Mouse (Mus musculus): Measurements from ENCODE around the gene F2r. TPM values are rescaled to one million over a fixed set of nuclear protein-coding genes. Genes with fewer than 3 reads are reported as not detected.

Gene F2r
- polyA plus RNA-seq, 1 experiment, result 25.6 TPM

DNA sequence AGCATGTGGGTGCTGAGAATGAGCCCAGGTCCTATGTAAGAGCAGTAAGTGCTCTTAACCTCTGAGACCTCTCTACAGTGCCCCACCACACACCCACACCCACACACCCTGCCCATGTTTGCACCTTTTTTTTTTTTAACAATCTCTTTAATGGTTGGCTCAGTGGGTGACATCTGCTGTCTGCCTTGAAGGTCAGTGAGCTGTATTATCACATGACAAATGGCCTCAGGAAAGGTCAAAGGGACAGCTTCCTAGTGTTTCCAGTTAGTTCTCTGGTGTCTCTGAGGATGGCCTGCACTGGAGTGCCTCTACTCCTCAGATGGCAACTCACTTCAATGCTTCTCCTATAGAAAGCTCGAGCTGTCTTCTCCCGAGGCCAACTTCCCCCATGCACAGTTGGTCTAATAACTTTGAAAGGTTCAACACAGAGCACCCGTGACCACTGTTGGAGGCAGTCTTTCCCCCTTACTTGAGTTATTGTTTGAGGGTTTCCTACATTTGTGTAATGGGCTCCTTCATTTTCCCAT is 18.4 kb downstream of the F2r start:
- TF ChIP-seq CTCF (IDR thresholded peaks at IDR 0.05; ENCODE audit: extremely low read depth, insufficient read depth, insufficient read length, insufficient replicate concordance), result no peak
- no peak for TF ChIP-seq POLR2A (IDR thresholded peaks at IDR 0.05; ENCODE audit: low read depth, low read length)
- Histone ChIP-seq H3K36me3 (ENCODE audit: control insufficient read depth, insufficient read depth, low read length) (no peaks in the 10 kb centered on the region), H3K27me3 (ENCODE audit: control insufficient read depth, insufficient read depth, low read length) (no peaks in the 10 kb centered on the region), H3K4me1 (ENCODE audit: control insufficient read depth, insufficient read depth, insufficient read length) (no peaks in the 10 kb centered on the region), H3K27ac (ENCODE audit: insufficient read depth, low read length) (no peak overlapping the region), H3K4me3 (ENCODE audit: extremely low read depth, insufficient read depth, insufficient read length) (no peak overlapping the region)
- no peak for DNase-seq (ENCODE audit: low read depth in 1 of 2, low spot score in 2 of 2)
- WGBS, result 73% methylated on average over 3 of the region's 3 CpGs

DNA sequence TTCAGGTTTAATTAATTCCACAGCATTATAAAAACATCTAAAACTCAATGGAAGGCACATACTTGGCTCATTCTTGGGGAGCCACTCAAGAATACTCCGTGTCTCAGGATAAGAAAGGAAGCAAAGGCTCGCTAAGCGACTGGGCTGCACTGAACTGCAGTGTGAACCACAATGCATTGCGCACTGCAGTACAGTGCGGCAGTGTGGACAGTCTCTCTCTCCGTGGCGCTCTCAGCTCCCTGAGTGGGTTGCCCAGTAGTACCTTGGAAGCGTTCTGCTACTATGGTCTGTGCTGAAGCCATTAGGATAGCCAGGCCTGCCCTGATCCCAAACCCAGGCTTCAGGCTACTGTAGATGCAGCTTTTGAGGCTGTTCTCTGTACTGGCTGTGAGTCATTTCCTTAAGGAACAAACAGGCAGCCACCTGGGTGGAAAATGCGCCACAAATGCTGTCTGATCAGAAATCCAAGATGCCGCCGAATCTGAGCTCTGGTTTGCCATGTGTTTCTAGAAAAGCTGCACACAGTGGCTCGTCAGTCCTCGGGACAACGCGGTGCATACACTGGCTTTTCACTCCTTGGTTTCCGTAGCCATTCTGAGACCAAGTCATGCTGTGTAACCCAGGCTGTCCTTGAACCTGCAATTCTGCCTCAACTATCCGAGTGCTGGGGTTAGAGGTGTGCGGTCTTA is 19.9 kb downstream of the F2r start:
- no peaks in the 10 kb centered on the region for H3K27me3 ChIP-seq (ENCODE audit: control insufficient read depth, insufficient read depth, low read length)
- no peak for TF ChIP-seq POLR2A (IDR thresholded peaks at IDR 0.05; ENCODE audit: low read depth, low read length)
- TF ChIP-seq CTCF (IDR thresholded peaks at IDR 0.05; ENCODE audit: extremely low read depth, insufficient read depth, insufficient read length, insufficient replicate concordance), result no peak
- H3K4me1 ChIP-seq (ENCODE audit: control insufficient read depth, insufficient read depth, insufficient read length), result no peaks in the 10 kb centered on the region
- no peak for DNase-seq (ENCODE audit: low read depth in 1 of 2, low spot score in 2 of 2)
- WGBS, result 89% methylated on average over 18 of the region's 18 CpGs
- no peaks in the 10 kb centered on the region for H3K36me3 ChIP-seq (ENCODE audit: control insufficient read depth, insufficient read depth, low read length)
- no peak overlapping the region for H3K27ac ChIP-seq (ENCODE audit: insufficient read depth, low read length)
- H3K4me3 ChIP-seq (ENCODE audit: extremely low read depth, insufficient read depth, insufficient read length), result no peak overlapping the region

DNA sequence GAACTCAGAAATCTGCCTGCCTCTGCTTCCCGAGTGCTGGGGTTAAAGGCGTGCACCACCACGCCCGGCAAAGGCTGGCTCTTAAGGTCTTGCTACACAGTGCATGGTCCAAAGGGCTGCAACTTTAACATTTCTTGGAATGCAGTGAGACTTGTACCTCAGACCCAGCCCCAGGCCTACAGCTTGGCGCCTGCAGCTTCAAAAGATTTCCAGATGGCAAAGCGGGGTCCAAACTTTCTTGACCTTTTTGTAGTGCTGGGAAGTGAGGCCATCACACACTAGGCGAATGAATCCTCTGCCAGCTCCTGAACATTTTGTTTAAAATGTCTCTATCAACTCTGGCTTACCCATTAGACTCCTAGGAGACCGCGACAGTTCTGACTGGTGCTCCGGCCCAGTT is 20.7 kb downstream of the F2r start:
- H3K4me1 ChIP-seq (ENCODE audit: control insufficient read depth, insufficient read depth, insufficient read length), result no peaks in the 10 kb centered on the region; the same call in 1 of the 2 replicates
- DNase-seq (ENCODE audit: low read depth in 1 of 2, low spot score in 2 of 2), result no peak
- H3K36me3 ChIP-seq (ENCODE audit: control insufficient read depth, insufficient read depth, low read length), result no peaks in the 10 kb centered on the region
- H3K27ac ChIP-seq (ENCODE audit: insufficient read depth, low read length), result no peak overlapping the region
- 94% methylated on average over 10 of the region's 10 CpGs for WGBS
- no peak for TF ChIP-seq CTCF (IDR thresholded peaks at IDR 0.05; ENCODE audit: extremely low read depth, insufficient read depth, insufficient read length, insufficient replicate concordance)
- TF ChIP-seq POLR2A (IDR thresholded peaks at IDR 0.05; ENCODE audit: low read depth, low read length), result no peak
- no peak overlapping the region for H3K4me3 ChIP-seq (ENCODE audit: extremely low read depth, insufficient read depth, insufficient read length)
- H3K27me3 ChIP-seq (ENCODE audit: control insufficient read depth, insufficient read depth, low read length), result no peaks in the 10 kb centered on the region

DNA sequence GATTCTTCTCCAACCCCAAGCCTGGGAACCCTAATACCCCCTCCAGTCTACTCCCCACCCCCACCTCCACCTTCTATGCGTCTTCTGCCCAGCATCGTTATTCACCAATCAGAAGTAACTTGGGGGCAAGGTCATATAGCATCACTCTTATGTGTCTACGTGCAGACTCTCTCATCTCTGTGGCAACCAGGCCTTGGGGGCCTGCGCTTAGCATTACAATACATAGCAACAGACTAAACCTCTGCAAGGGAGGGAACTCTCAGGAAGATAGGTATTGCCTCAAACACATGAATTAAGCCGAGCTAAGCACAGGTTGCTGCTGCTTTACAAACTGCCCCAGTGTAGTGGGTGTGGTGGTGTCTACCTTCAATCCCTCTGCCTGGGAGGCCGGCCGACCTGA is 21.6 kb downstream of the F2r start:
- TF ChIP-seq CTCF (IDR thresholded peaks at IDR 0.05; ENCODE audit: extremely low read depth, insufficient read depth, insufficient read length, insufficient replicate concordance) (no peak), POLR2A (IDR thresholded peaks at IDR 0.05; ENCODE audit: low read depth, low read length) (no peak)

DNA sequence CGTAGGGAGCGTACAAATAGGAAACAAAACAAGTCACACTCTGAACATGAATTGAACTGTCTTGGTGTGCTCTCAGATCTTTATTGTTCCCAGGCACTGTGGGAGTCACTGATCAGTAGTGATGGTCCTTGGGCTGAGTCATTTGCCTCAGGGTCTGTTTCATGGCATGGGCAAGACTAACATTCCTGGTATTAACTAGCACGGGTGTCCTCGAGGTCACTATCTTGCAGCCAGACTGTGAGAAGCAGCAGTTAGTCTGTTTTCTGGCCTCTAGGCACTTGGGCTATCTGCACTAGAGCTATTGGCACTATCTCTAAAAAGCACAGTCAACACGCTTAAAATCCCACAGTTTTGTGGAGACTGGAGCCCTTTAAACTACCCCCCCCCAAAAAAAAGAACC is 22.4 kb downstream of the F2r start:
- H3K27ac ChIP-seq (ENCODE audit: insufficient read depth, low read length), result no peak overlapping the region
- no peaks in the 10 kb centered on the region for H3K27me3 ChIP-seq (ENCODE audit: control insufficient read depth, insufficient read depth, low read length)
- H3K4me3 ChIP-seq (ENCODE audit: extremely low read depth, insufficient read depth, insufficient read length), result no peak overlapping the region
- H3K4me1 ChIP-seq (ENCODE audit: control insufficient read depth, insufficient read depth, insufficient read length), result no peaks in the 10 kb centered on the region; the same call in 1 of the 2 replicates
- H3K36me3 ChIP-seq (ENCODE audit: control insufficient read depth, insufficient read depth, low read length), result no peaks in the 10 kb centered on the region
- DNase-seq (ENCODE audit: low read depth in 1 of 2, low spot score in 2 of 2), result no peak
- TF ChIP-seq POLR2A (IDR thresholded peaks at IDR 0.05; ENCODE audit: low read depth, low read length) (no peak), CTCF (IDR thresholded peaks at IDR 0.05; ENCODE audit: extremely low read depth, insufficient read depth, insufficient read length, insufficient replicate concordance) (no peak)
- 78% methylated on average over 5 of the region's 5 CpGs for WGBS

More for the DNA sequence above, 21.6 kb downstream of the F2r start:
- no peaks in the 10 kb centered on the region; the same call in 1 of the 2 replicates for H3K4me1 ChIP-seq (ENCODE audit: control insufficient read depth, insufficient read depth, insufficient read length)
- no peak for DNase-seq (ENCODE audit: low read depth in 1 of 2, low spot score in 2 of 2)
- no peaks in the 10 kb centered on the region for H3K36me3 ChIP-seq (ENCODE audit: control insufficient read depth, insufficient read depth, low read length)
- no peak overlapping the region for H3K4me3 ChIP-seq (ENCODE audit: extremely low read depth, insufficient read depth, insufficient read length)
- 95% methylated on average over 7 of the region's 7 CpGs for WGBS
- no peak overlapping the region for H3K27ac ChIP-seq (ENCODE audit: insufficient read depth, low read length)
- no peaks in the 10 kb centered on the region for H3K27me3 ChIP-seq (ENCODE audit: control insufficient read depth, insufficient read depth, low read length)

DNA sequence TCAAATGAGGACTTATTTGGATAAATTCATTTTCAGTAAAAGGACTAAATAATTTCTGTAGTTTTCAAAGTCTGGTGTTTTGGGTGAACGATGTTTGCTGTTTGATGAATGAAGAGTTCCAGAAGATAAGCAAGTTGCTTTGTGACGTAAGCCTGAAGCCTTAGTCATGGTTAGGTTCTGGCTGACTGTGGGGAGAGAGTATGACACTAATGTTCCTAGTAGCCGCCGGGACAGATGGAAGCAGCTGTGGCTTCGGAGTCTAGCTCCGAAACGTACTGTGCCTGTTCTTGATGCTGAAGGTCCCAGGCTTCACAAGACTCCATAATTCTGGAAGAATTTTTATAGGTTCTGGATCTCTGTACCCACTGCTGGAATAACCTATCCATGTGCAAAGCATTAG is 22.9 kb downstream of the F2r start:
- H3K4me1 ChIP-seq (ENCODE audit: control insufficient read depth, insufficient read depth, insufficient read length), result no peaks in the 10 kb centered on the region; the same call in 1 of the 2 replicates
- 89% methylated on average over 7 of the region's 7 CpGs for WGBS
- H3K27ac ChIP-seq (ENCODE audit: insufficient read depth, low read length), result no peak overlapping the region
- H3K36me3 ChIP-seq (ENCODE audit: control insufficient read depth, insufficient read depth, low read length), result no peaks in the 10 kb centered on the region
- DNase-seq (ENCODE audit: low read depth in 1 of 2, low spot score in 2 of 2), result no peak
- TF ChIP-seq CTCF (IDR thresholded peaks at IDR 0.05; ENCODE audit: extremely low read depth, insufficient read depth, insufficient read length, insufficient replicate concordance) (no peak), POLR2A (IDR thresholded peaks at IDR 0.05; ENCODE audit: low read depth, low read length) (no peak)
- no peaks in the 10 kb centered on the region for H3K27me3 ChIP-seq (ENCODE audit: control insufficient read depth, insufficient read depth, low read length)
- H3K4me3 ChIP-seq (ENCODE audit: extremely low read depth, insufficient read depth, insufficient read length), result no peak overlapping the region

DNA sequence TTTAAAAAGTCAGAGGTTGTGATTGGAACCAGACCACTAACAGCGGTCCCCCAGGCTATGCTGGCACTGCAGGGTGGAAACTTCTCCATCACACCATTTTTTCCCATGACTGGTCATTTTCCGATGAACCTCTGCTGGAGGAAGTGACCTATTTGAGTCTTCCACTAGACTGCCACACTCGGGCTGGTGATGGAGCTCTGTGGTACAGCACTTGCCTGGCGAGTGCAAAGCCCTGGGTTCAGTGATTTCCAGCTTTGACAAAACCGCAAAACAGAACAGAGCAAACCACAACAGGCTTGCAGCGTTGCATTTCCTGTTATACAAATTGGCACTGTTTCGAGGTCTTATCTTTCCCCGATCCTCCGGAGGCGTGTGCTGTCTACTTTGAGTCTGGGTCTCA is 25.4 kb downstream of the F2r start:
- DNase-seq (ENCODE audit: low read depth in 1 of 2, low spot score in 2 of 2), result peak; percentile 15 to 41
- Histone ChIP-seq H3K4me1 (ENCODE audit: control insufficient read depth, insufficient read depth, insufficient read length) (no peaks in the 10 kb centered on the region; the same call in 1 of the 2 replicates), H3K27me3 (ENCODE audit: control insufficient read depth, insufficient read depth, low read length) (no peaks in the 10 kb centered on the region), H3K27ac (ENCODE audit: insufficient read depth, low read length) (no peak overlapping the region), H3K36me3 (ENCODE audit: control insufficient read depth, insufficient read depth, low read length) (no peaks in the 10 kb centered on the region), H3K4me3 (ENCODE audit: extremely low read depth, insufficient read depth, insufficient read length) (no peak overlapping the region)
- WGBS, result 4% methylated on average over 10 of the region's 10 CpGs
- TF ChIP-seq POLR2A (IDR thresholded peaks at IDR 0.05; ENCODE audit: low read depth, low read length), result no peak
- TF ChIP-seq CTCF (IDR thresholded peaks at IDR 0.05; ENCODE audit: extremely low read depth, insufficient read depth, insufficient read length, insufficient replicate concordance), result no peak

Measured in spleen, adult 2 months (tissue).